Mouse (Mus musculus) C2C12 (cell line): ENCODE results near the gene Tssk1.

Experiments
- CEBPB ChIP-seq: IDR thresholded peaks from one replicate; pipeline ENCODE4 v1.6.1; 2011; ENCODE audit warnings: low read depth, mild to moderate bottlenecking, control low read depth, moderate library complexity
- CTCF ChIP-seq: IDR thresholded peaks from one replicate; pipeline ENCODE4 v1.5.1; 2011; ENCODE audit not compliant: control insufficient read depth, insufficient read depth, insufficient read length
- MAX ChIP-seq: IDR thresholded peaks from one replicate; pipeline ENCODE4 v1.6.1; 2011; ENCODE audit warnings: mild to moderate bottlenecking, control low read depth
- MYOD1 ChIP-seq: IDR thresholded peaks from one replicate; pipeline ENCODE4 v1.6.1; 2011; ENCODE audit warnings: low read depth; ENCODE audit not compliant: control insufficient read depth, insufficient read length

GRCm38 (mm10) chr16:17848928-17849327, 45.1 kb upstream of the Tssk1 start:
- no peak for TF ChIP-seq CTCF
- no peak for TF ChIP-seq CEBPB
- TF ChIP-seq MAX, result no peak
- no peak for TF ChIP-seq MYOD1
